Mouse (Mus musculus) midbrain, embryonic 15.5 days (tissue): ENCODE data around the gene Wwp2. TPM values are rescaled to one million over a fixed set of nuclear protein-coding genes. Genes with fewer than 3 reads are reported as not detected.

Experiments
- ATAC-seq: fragments of 200-750 bp; cut with Nextera tagmentation; replicated peaks from 2 replicates; pipeline ENCODE4 v1.8.0; 2017; ENCODE audit warnings: moderate TSS enrichment
- H3K27ac ChIP-seq: fragments of 300-500 bp; sonication (generic); 2 replicates; pipeline ENCODE4 v1.5.1; 2015; ENCODE audit warnings: mild to moderate bottlenecking, inconsistent platforms
- H3K27me3 ChIP-seq: fragments of 300-500 bp; sonication (generic); replicated peaks from 2 replicates; pipeline ENCODE4 v1.6.1; 2015; ENCODE audit warnings: inconsistent platforms
- H3K36me3 ChIP-seq: fragments of 300-500 bp; sonication (generic); replicated peaks from 2 replicates; pipeline ENCODE4 v1.6.1; 2015; ENCODE audit warnings: inconsistent platforms
- H3K4me1 ChIP-seq: fragments of 300-500 bp; sonication (generic); 2 replicates; pipeline ENCODE4 v1.6.1; 2015; ENCODE audit warnings: inconsistent platforms
- H3K4me2 ChIP-seq: fragments of 300-500 bp; sonication (generic); 2 replicates; pipeline ENCODE4 v1.6.1; 2015; ENCODE audit warnings: inconsistent platforms, mild to moderate bottlenecking, moderate library complexity
- H3K4me3 ChIP-seq: fragments of 300-500 bp; sonication (generic); 2 replicates; pipeline ENCODE4 v1.5.1; 2015; ENCODE audit warnings: mild to moderate bottlenecking, inconsistent platforms
- H3K9ac ChIP-seq: fragments of 300-500 bp; sonication (generic); 2 replicates; pipeline ENCODE4 v1.6.1; 2015; ENCODE audit warnings: mild to moderate bottlenecking, inconsistent platforms
- H3K9me3 ChIP-seq: fragments of 300-500 bp; sonication (generic); 2 replicates; pipeline ENCODE4 v1.6.1; 2016; ENCODE audit warnings: inconsistent platforms
- WGBS: fragments of 180-500 bp; shearing (Covaris S2); methylation state at CpG from one replicate; pipeline ENCODE4 v1.1.7; 2015; ENCODE audit warnings: mixed read lengths; 5-methylcytosine and 5-hydroxymethylcytosine counted together
- polyA plus RNA-seq: library from polyadenylated mRNA; unstranded; fragments of >200 nt; fragmentation: Nextera tagmentation; extraction: Ambion mirVana; gene quantifications from 2 replicates; pipeline ENCODE4 v1.2.1, GENCODE M21; 2015

Wwp2 gene
- polyA plus RNA-seq, 1 experiment from 2014 or later: 44.3 TPM

DNA sequence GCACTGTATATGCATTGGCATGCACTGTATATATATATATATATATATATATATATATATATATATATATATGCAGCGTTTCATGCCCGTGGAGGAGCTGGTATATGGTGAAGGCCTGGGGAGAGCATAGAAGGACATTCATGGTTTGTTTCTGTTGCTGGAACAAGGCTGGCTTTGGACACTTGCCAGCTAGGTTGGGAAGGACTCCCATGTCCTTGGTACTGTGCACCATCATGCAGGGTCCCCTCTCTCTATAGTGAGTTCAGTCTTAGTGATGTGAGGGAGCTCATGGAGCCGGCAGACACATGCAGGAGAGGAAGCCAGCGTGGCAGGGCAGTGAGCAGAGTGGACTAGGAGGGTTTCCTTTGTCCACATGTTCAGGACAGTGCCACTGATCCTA lies 52.4 kb downstream of the Wwp2 start:
- Histone ChIP-seq H3K9ac (no peak overlapping the region), H3K27me3 (no peaks in the 10 kb centered on the region), H3K4me2 (no peak overlapping the region), H3K4me1 (no peaks in the 10 kb centered on the region), H3K36me3 (0 out of 2 replicates have a peak, but pooled peaks cover 2% of the 10 kb centered on the region), H3K9me3 (no peaks in the 10 kb centered on the region), H3K27ac (no peak overlapping the region), H3K4me3 (no peak overlapping the region)
- no peak for ATAC-seq
- 90% methylated on average over 3 of the region's 4 CpGs for WGBS

DNA sequence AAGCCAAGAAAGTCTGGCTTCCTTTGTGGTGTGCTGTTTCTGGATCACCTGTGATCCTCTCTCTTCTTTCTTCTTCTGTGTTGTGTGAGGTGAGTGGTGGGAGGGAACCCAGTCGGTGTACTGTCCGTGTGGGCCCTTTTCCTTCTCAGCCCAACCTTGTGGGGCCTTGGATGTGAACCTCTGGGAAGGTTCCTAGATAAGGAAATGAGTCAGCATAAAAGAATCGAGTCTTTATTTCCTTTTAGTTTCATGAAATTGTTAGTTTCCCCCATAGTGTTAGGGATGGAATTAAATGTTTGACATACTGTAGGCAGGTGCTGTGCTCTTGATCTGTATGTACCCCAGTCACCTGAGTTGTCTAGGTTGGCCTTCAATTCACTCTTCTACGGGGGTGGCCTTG lies 52.9 kb downstream of the Wwp2 start:
- 0 out of 2 replicates have a peak, but pooled peaks cover 2% of the 10 kb centered on the region for H3K36me3 ChIP-seq
- H3K9ac ChIP-seq: no peak overlapping the region
- no peaks in the 10 kb centered on the region for H3K9me3 ChIP-seq
- no peaks in the 10 kb centered on the region for H3K4me1 ChIP-seq
- 91% methylated on average over 4 of the region's 4 CpGs for WGBS
- no peaks in the 10 kb centered on the region for H3K27me3 ChIP-seq
- ATAC-seq: no peak
- H3K4me2 ChIP-seq: no peak overlapping the region
- no peak overlapping the region for H3K27ac ChIP-seq
- H3K4me3 ChIP-seq: no peak overlapping the region

DNA sequence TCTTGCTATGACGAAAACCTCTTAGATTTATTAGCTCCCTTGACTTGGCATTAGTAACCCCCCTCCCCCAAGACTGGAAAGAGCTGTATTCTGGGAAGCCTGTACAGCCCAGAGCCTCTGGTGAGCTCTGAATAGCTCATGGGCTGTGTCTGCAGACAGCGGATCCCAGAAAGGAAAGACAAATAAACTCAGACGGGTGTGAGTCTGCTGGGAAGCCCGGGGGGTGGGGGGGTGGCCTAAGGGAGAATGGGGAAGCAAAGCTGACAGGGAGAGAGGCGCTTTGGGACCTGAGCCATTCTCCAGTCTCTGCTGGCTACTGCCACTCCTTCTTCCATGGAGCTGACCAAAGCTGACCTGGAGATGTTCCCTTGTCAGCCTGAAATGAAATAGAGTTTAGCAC lies 53.8 kb downstream of the Wwp2 start:
- Histone ChIP-seq H3K27me3 (no peaks in the 10 kb centered on the region), H3K9me3 (no peaks in the 10 kb centered on the region), H3K9ac (no peak overlapping the region), H3K4me3 (no peak overlapping the region), H3K27ac (no peak overlapping the region), H3K4me1 (no peaks in the 10 kb centered on the region), H3K36me3 (0 out of 2 replicates have a peak, but pooled peaks cover 2% of the 10 kb centered on the region), H3K4me2 (no peak overlapping the region)
- ATAC-seq: no peak
- WGBS: 57% methylated on average over 5 of the region's 5 CpGs

DNA sequence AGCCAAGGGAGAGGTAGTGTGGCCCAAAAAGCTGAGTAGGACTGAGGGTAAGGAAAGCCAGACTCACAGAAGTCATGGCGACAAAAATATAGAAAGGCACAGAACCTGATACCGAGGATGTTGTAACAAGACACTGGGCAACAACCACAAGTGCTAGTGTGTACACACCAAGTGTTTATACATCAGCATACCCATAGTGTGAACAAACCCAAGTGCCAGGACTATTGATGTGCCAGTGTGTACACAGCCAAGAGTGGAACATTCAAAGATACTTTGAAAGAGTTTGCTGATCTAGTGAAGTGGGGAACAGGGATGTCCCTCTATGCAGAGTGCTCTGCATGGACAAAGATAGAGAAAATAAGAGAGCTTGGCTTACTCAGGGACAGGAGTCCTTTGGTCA lies 54.5 kb downstream of the Wwp2 start:
- H3K9me3 ChIP-seq: no peaks in the 10 kb centered on the region
- ATAC-seq: no peak
- H3K4me3 ChIP-seq: no peak overlapping the region
- H3K36me3 ChIP-seq: 0 out of 2 replicates have a peak, but pooled peaks cover 2% of the 10 kb centered on the region
- H3K27me3 ChIP-seq: no peaks in the 10 kb centered on the region
- 88% methylated on average over 2 of the region's 2 CpGs for WGBS
- no peak overlapping the region for H3K27ac ChIP-seq
- H3K4me2 ChIP-seq: no peak overlapping the region
- H3K4me1 ChIP-seq: no peaks in the 10 kb centered on the region
- no peak overlapping the region for H3K9ac ChIP-seq

DNA sequence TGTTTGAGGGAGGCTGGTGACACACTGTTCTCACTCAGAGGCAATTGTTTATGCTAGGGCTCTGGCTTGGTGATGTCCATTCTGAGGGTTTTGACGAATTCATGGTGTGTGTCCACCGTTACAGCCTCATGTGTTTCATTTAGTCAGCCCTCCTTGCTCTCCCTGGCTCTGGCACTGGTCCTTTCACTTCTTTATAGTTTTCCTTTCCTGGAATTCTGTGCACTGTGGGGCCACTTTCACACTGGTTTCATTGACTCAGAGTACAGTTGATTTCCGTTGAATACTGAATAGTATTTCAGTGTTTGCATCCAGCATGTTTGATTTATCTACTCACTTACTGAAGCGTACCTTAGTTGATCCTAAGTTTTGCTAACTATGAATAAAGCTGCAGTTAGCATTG lies 55.0 kb downstream of the Wwp2 start:
- Histone ChIP-seq H3K27ac (no peak overlapping the region), H3K4me1 (no peaks in the 10 kb centered on the region), H3K9me3 (no peaks in the 10 kb centered on the region), H3K36me3 (0 out of 2 replicates have a peak, but pooled peaks cover 2% of the 10 kb centered on the region), H3K27me3 (no peaks in the 10 kb centered on the region), H3K4me3 (no peak overlapping the region), H3K4me2 (no peak overlapping the region), H3K9ac (no peak overlapping the region)
- 74% methylated on average over 4 of the region's 4 CpGs for WGBS
- ATAC-seq: no peak

DNA sequence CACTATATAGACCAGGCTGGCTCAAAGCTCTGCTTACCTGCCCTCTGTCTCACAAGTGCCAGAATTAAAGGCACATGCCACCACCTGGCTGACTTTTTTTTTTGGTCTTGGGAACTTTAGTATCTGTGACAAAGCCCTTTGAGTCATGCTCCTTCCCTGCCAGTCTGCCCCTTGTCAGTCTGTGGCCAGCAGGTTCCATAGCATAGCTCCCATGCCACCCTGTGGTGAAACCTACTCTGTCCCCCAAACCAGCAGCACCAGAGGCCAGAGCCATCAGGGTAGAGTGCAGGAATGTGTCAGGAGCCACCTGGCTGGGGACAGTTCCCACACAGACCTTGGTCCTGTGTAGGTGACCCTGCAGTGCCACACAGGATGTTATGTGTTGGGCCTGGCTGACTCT lies 55.7 kb downstream of the Wwp2 start:
- Histone ChIP-seq H3K27me3 (no peaks in the 10 kb centered on the region), H3K4me2 (no peak overlapping the region), H3K9me3 (no peaks in the 10 kb centered on the region), H3K4me3 (no peak overlapping the region), H3K27ac (no peak overlapping the region), H3K9ac (no peak overlapping the region), H3K36me3 (no peaks in the 10 kb centered on the region), H3K4me1 (no peaks in the 10 kb centered on the region)
- no peak for ATAC-seq

DNA sequence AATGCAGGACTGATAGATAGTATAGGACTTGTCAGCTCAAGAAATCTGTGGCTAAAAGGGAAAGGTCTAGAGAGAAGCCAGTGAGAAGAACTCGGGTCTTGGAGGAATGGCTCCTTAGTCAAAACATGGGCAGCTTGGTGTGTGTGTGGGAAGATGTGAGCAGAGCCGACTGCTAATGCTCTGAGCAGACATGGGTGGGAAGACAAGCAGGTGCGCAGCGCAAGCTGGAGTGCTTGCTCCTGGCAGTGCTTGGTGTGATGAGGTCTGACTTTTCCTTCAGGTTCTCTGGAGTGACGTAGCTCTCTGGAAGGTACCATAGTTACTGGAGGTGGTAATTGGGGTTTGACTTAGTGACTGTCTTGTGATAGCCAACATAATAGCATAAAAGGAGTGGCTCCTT lies 56.6 kb downstream of the Wwp2 start:
- Histone ChIP-seq H3K9ac (no peak overlapping the region), H3K9me3 (no peaks in the 10 kb centered on the region), H3K4me1 (no peaks in the 10 kb centered on the region), H3K36me3 (no peaks in the 10 kb centered on the region), H3K27ac (no peak overlapping the region), H3K4me2 (no peak overlapping the region), H3K27me3 (no peaks in the 10 kb centered on the region), H3K4me3 (no peak overlapping the region)
- no peak for ATAC-seq
- 96% methylated on average over 5 of the region's 5 CpGs for WGBS

DNA sequence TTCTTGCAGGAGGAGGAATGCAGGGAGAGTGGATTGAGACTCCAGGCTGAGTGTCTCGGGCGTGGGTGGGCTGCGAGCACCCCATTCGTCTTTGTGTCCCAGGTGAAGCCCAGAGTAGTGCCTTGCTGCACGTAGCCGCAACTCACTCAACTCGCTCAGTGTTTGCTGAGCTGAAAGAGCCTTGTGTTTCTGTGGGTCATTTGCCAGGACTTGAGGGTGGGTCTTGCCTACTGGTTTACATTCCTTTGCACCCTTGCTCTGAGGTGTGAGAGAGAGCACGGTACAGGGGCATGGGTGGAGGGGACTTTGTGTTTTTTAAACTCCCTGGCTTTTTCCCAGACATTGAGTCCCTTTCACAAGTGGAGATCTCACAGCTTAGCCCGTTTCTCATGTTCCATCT lies 59.3 kb downstream of the Wwp2 start:
- Histone ChIP-seq H3K4me2 (no peak overlapping the region), H3K4me3 (no peak overlapping the region), H3K9ac (no peak overlapping the region), H3K9me3 (no peaks in the 10 kb centered on the region), H3K36me3 (no peaks in the 10 kb centered on the region), H3K4me1 (no peaks in the 10 kb centered on the region), H3K27me3 (no peaks in the 10 kb centered on the region), H3K27ac (no peak overlapping the region)
- WGBS: 85% methylated on average over 9 of the region's 9 CpGs
- ATAC-seq: no peak

DNA sequence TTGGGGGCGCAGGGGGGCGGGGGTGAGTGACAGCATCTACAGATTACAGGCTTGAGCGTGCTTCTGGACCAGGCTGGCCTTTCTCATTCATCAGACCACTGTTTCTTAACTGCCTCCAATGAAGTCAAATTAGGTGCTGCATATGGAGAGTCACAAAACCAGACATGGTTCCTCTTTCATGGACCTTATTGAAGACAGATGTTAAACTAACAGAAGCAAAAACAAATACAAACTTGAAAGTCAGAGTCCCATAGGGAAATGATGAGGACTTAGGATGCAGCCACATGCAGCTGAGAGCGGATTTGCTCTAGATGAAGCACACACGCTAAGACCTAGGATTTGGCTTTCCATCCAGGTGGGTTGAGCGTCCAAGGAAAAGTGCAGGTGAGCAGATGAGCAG lies 61.5 kb downstream of the Wwp2 start:
- no peak overlapping the region for H3K27ac ChIP-seq
- H3K4me1 ChIP-seq: no peaks in the 10 kb centered on the region
- H3K9me3 ChIP-seq: no peaks in the 10 kb centered on the region
- H3K36me3 ChIP-seq: no peaks in the 10 kb centered on the region
- no peaks in the 10 kb centered on the region for H3K27me3 ChIP-seq
- H3K9ac ChIP-seq: no peak overlapping the region
- H3K4me3 ChIP-seq: no peak overlapping the region
- H3K4me2 ChIP-seq: no peak overlapping the region
- no peak for ATAC-seq
- WGBS: 87% methylated on average over 6 of the region's 6 CpGs

DNA sequence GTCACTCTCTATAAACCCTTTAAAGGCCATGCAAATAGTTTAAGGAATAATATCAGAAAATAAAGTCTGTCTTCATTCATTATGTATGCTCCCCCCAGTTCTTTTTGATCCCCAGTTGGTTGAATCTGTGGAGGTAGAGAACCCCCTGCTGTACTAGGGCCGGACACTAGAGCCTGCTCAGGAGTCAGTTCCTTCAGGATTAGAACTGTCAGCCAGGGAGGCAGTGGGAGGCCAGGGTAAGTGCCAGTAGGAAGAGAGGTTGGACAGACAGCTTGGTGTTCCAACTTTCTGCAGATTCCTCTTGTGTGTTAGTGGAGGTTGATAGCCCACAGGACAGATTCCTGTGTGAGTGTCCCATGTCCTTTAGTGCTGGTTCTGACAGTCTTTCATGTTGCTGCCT lies 62.2 kb downstream of the Wwp2 start:
- ATAC-seq: no peak
- no peak overlapping the region for H3K4me2 ChIP-seq
- H3K4me1 ChIP-seq: peaks cover 2% of the 10 kb centered on the region; the same call in 1 of the 2 replicates
- H3K27me3 ChIP-seq: no peaks in the 10 kb centered on the region
- no peak overlapping the region for H3K9ac ChIP-seq
- WGBS: 33% methylated on average over 1 of the region's 1 CpGs
- H3K36me3 ChIP-seq: no peaks in the 10 kb centered on the region
- no peaks in the 10 kb centered on the region for H3K9me3 ChIP-seq
- no peak overlapping the region for H3K4me3 ChIP-seq
- H3K27ac ChIP-seq: no peak overlapping the region

DNA sequence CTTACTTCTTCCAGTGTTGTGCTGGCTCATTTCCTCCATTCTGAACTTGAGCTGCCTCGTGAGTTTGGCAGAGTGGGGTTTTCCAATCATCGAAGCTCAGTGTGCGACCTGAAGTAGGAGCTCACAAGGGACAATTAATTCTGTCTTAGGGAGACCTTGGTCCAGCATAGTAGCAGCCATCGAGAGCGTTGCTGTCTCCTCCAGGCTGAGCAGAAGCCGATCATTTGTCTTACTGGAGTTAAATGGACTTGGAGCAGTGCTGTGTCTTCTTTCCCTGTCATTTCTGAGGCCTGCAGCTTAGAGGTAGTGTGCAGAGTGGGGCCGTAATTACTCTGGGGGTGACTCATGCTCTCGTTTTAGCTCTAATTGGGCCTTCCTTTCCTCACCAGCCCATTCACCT lies 62.6 kb downstream of the Wwp2 start:
- Histone ChIP-seq H3K4me1 (peaks cover 6% of the 10 kb centered on the region; the same call in 1 of the 2 replicates), H3K36me3 (no peaks in the 10 kb centered on the region), H3K27ac (no peak overlapping the region), H3K9me3 (no peaks in the 10 kb centered on the region), H3K27me3 (no peaks in the 10 kb centered on the region), H3K9ac (no peak overlapping the region), H3K4me3 (no peak overlapping the region), H3K4me2 (no peak overlapping the region)
- WGBS: 78% methylated on average over 8 of the region's 8 CpGs
- ATAC-seq: no peak

DNA sequence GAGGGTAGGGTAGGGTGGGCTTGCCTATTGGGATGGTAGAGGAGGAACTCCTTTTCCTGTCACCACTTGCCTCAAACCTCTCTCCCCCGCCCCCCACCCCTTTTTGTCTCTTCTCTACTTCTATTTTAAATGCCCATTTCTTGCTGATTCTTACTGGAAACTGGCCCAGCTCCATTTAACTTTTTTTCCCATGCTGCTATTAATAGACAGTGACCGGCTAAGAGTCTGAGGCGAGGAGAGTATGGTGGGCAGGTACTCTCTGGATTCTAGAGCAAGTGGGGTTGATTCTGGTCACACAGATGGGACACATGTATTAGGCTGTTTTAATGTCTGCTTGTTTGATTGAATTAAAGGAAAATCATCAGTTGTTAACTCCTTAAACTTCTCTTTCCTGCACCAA lies 63.4 kb downstream of the Wwp2 start:
- H3K9me3 ChIP-seq: no peaks in the 10 kb centered on the region
- 91% methylated on average over 3 of the region's 3 CpGs for WGBS
- no peak for ATAC-seq
- no peak overlapping the region for H3K4me2 ChIP-seq
- H3K9ac ChIP-seq: no peak overlapping the region
- H3K36me3 ChIP-seq: no peaks in the 10 kb centered on the region
- H3K4me1 ChIP-seq: peaks cover 6% of the 10 kb centered on the region; the same call in 1 of the 2 replicates
- no peak overlapping the region for H3K27ac ChIP-seq
- no peaks in the 10 kb centered on the region for H3K27me3 ChIP-seq
- H3K4me3 ChIP-seq: no peak overlapping the region

DNA sequence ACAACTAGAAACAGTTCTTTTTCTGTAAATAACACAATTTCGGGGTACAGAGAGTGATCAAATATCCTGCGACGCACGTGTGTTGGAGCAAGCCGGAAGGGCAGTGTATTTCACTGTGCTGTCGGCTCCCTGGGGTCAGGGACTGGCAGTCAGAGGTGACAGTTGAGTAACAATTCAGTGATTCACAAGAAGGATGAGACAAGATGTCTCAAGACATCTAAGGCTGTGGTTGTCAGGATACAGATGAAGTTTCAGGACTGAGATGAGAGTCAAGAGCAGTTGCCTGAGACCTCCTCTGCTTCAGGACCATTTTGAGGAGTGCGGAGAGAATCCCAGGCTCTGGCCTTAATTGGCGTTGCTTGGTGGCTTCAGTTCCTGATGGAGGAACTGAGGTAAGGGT lies 66.2 kb downstream of the Wwp2 start:
- H3K4me1 ChIP-seq: peaks cover 6% of the 10 kb centered on the region; the same call in 1 of the 2 replicates
- H3K27me3 ChIP-seq: no peaks in the 10 kb centered on the region
- no peak overlapping the region for H3K27ac ChIP-seq
- ATAC-seq: no peak
- H3K4me3 ChIP-seq: no peak overlapping the region
- WGBS: 91% methylated on average over 8 of the region's 8 CpGs
- no peak overlapping the region for H3K4me2 ChIP-seq
- H3K9me3 ChIP-seq: no peaks in the 10 kb centered on the region
- H3K36me3 ChIP-seq: 0 out of 2 replicates have a peak, but pooled peaks cover 3% of the 10 kb centered on the region
- no peak overlapping the region for H3K9ac ChIP-seq
